Mouse (Mus musculus): ENCODE data around the gene Fbxo40. TPM values are rescaled to one million over a fixed set of nuclear protein-coding genes. Genes with fewer than 3 reads are reported as not detected.

Gene Fbxo40
- polyA plus RNA-seq, 2 experiments from 2014 or later, result 0.32 to 0.48 TPM

- no peak for ATAC-seq
These were observed 69.1 kb downstream of the Fbxo40 start for GRCm38 (mm10) chr16:36921067-36921613.

GRCm38 (mm10) chr16:36920410-36920809 lies 69.9 kb downstream of the Fbxo40 start:
- no peak for ATAC-seq

- ATAC-seq, result no peak
These were observed 71.8 kb downstream of the Fbxo40 start for GRCm38 (mm10) chr16:36918505-36918904.

GRCm38 (mm10) chr16:36914195-36914594 lies 76.1 kb downstream of the Fbxo40 start:
- ATAC-seq, result no peak

Other genes with a start within 250 kb of the Fbxo40 start
- 10 to 100 TPM; 17.3 to 27.1 TPM for gene Slc15a2, start 205.5 kb downstream of the Fbxo40 start, polyA plus RNA-seq (2017; shearing (Covaris generic))
- gene Iqcb1, start 162.1 kb downstream of the Fbxo40 start, polyA plus RNA-seq (2017; shearing (Covaris generic)), result 10 to 100 TPM; 11.8 to 20.6 TPM
- 1 to 10 TPM in 1 of 2 experiments, under 1 TPM in 1; 0.32 to 2.1 TPM for gene Eaf2, start 115.5 kb downstream of the Fbxo40 start, polyA plus RNA-seq (2017; shearing (Covaris generic))
- 10 to 100 TPM; 37.9 to 41.0 TPM for gene Golgb1, start 115.3 kb downstream of the Fbxo40 start, polyA plus RNA-seq (2017; shearing (Covaris generic))
- 100 to 1,000 TPM; 186 to 375 TPM for gene Hcls1, start 55.5 kb downstream of the Fbxo40 start, polyA plus RNA-seq (2017; shearing (Covaris generic))
- gene Polq, start 21.3 kb upstream of the Fbxo40 start, polyA plus RNA-seq (2017; shearing (Covaris generic)), result 1 to 10 TPM; 1.5 to 3.0 TPM